Mouse (Mus musculus): ENCODE measurements around the gene Ptger1.

- TF ChIP-seq POLR2A (IDR thresholded peaks at IDR 0.05; ENCODE audit: control insufficient read depth, extremely low read depth, insufficient read depth, low read length, poor library complexity) (no peak), CTCF (IDR thresholded peaks at IDR 0.05; ENCODE audit: borderline replicate concordance, control insufficient read depth, extremely low read depth, insufficient read depth, low read length, poor library complexity) (no peak)
Measured at GRCm38 (mm10) chr8:83656043-83656442, 10.4 kb upstream of the Ptger1 start.
